Mouse (Mus musculus): ENCODE measurements around the gene Abhd4.

The Abhd4 gene

DNA sequence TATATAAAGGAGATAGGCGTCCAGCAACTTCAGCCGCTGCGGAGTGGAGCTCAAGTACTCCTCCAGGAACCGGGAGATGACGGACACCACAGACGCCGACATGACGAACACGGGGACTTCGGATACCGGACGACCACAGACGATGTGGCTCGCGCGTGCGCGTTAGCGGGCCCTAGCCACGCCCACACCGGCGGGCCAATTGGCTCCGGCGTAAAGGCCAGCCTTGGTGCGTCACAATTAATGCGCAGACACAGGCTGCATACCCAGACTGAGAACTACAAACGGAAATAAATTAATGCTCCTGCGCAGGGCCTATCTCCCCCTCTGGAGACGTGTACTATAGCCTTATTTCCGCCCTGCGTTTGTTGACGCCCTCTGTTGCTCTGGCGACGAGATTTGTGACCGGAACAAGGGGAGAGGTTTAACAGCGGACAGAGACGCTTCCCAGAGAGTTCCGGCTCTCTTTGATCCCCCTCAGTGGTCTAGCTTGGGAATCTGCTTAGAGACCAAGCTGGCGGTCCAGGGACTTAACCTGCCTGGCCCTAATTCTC, at the start of gene Abhd4, which contains the start of gene Dad1:
Abhd4 (plus strand) TSS at position 448 of the 551 bp plus-strand sequence.
Dad1 (minus strand) TSS at position 364 of the 551 bp plus-strand sequence.
- DNase-seq (ENCODE audit: low spot score in 2 of 2), result peak; percentile 97 to 98

DNA sequence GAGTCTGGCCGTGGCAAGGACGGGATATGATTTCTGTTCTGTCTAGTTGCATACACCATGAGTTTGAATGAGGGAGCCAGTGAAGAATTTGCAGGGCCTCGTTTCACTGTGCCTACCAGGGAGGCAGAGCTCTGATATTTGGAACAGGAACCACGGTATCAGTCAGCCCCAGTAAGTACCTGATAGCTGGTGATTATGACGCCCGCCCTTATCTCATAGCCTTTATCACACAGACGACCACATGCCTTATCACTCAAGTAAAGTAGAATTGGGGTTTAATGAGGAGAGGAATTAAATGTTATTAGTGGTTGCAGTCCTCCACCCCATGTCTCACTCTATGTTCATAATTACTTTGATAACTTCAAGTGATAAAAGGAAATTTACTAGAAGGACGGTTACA, 49.7 kb upstream of the Abhd4 start:
- DNase-seq (ENCODE audit: low spot score in 2 of 2), result no peak

DNA sequence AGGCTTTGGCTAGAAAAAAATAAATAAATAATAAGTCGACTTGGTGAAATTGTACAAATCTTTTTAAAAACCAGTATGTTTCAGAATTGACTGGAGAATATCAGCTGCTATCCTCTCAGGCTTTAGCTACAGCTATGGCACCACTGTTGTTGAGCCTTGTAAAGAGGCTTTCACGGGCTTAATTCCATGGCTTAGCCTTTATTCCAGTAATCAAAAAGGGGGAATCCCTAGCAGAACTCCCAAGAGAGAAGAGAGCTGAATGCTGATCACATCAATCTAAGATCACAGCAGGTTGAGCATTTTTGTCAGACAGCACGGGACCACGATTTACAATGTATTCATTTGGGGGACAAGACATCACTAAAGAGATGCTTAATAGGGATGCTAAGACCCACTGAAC, 49.2 kb upstream of the Abhd4 start:
- no peak for DNase-seq (ENCODE audit: low spot score in 2 of 2)

DNA sequence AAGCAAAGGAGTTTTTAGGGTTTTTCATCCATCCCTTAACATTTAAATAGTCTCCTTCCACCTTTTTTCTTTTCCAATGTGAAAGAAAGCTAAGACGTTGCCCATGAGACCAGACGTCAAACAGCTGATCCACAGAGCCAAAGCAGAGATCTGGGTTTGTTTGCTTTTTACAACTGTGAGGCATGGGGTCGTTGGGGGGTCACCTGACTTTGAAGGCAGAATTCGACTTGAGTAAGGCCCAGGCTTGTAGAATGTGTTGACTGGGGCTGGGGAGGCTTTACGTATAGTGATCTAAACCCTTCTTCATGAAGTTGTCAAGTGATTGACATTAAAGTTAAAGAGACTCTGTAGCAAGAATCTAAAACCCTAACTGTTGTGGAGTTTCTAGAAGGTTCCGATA, 48.1 kb upstream of the Abhd4 start:
- no peak for DNase-seq (ENCODE audit: low spot score in 2 of 2)

DNA sequence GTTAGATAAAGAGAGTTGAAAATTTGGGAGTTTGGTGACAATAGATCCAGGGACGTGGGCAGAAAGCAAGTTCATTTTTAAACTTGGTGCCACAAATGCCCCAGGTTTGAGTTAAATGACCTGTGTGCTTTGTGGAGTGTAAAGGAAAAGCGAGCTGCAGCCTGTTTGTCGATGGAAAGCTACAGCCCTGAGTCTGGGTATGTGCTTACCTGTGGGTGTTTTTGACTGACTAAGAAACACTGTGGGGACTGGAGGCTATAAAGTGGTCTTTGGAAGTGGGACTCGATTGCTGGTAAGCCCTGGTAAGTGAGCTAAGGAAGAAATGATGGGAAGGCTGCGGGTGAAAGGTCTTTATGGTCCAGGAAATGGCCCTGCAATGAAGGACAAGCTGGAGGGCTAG, 47.7 kb upstream of the Abhd4 start:
- no peak for DNase-seq (ENCODE audit: low spot score in 2 of 2)

DNA sequence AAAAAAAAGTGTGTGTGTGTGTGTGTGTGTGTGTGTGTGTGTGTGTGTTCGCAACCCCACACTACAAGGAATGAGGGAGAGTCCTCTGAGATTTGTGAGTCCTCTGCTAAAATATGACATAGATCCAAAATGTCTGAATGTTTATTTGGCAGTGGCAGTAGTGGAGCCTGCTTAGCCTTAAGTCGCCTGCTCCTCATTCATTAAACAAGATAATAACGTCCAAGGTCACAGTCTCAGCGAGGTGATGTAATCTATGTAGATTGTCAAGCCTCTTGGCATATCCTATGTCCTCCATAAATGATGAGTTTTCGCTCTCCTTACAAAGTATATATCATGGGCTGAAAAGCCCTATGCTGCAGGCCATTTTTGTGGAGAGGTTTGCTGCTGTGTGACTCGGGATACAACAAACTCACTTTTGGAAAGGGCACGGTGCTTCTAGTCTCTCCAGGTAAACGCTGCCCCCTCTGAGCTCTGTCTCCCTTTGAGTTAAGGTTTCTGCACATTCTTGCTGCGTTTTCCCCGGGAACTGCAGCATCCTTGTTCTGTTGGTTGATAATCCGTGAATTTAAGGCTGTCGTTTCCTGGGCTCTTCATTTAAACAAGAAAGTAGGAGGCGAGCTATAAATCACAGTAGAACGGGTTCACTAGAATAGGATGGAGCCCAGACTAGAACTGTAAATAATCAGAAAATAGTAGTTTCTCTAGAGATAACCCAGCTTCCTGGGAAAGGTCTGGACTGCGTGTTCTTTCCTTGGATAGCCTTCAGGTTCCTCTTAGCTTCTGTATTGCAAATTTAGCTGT, 47.0 kb upstream of the Abhd4 start:
- DNase-seq (ENCODE audit: low spot score in 2 of 2), result no peak

DNA sequence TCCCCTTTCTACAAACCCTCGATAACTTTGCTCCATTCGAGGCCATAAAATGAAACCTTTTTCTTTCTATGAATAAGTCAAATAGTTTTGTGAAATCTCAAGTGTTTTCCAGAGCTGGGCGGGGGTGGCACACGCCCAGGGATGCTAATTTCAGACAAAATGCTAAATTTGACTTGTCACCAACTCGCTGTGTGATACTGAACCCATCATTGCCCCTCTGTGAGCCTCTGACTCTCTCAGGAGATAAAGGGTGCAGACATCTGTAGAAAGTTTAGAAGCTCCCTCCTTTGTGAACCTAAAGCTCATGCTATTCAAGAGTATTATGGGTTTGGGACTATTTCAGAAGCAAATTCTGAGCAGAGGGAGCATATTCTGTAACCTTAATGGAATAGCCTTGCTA, 46.1 kb upstream of the Abhd4 start:
- DNase-seq (ENCODE audit: low spot score in 2 of 2), result no peak

DNA sequence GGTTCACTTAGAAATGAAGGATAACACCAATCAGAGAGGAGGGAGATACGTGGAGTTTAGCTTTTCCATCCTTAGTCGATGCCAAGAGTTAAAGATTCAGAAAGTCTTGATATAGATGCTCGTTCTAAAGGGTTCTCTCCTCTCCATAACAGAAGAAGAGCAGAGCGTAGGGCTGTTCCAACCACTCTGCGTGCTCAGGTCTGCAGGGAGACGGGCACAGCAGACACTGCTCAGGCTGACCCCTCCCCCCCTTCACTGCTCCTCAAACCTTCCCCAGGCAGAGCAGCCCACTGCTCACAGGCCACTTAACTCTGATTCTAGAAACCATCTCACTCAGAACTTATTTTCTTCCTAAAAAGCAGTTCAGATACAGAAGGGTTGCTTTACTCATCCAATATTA, 45.2 kb upstream of the Abhd4 start:
- DNase-seq (ENCODE audit: low spot score in 2 of 2), result no peak

DNA sequence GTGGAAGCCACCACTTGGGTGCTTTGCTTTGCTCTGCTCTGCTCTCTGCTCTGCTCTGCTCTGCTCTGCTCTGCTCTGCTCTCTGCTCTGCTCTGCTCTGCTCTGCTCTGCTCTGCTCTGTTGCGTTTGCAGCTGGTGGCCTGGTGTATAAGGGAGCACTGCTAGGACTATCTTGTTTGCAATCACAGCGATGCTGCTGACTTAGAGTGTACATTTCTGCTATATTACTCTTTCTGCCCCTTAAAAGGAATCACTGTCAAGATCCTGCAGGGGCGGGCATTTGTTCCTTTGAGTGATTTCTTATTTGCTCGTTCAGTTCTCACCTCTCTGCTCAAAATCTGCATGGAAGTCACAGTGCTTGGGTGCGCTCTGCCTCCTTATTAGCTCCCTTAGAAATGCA, 44.1 kb upstream of the Abhd4 start:
- no peak for DNase-seq (ENCODE audit: low spot score in 2 of 2)

DNA sequence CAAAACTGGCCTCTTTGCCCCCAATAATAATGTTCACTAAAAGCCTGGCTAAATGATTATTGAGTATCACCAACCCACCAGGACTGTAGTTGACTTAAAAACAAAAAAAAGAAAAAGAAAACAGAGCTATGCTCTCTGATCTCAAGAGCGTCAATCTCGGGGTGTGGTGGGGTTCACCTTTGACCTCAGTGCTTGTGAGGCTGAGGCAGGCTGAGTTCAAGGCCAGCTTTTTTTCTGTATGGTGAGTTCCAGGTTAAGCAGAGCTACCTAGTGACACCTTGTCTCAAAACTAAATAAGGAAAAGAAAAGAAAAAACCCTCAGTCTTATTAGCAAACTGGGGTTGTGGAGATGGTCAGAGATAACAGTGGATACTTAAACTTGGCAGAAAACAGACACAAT, 43.6 kb upstream of the Abhd4 start:
- DNase-seq (ENCODE audit: low spot score in 2 of 2), result no peak

DNA sequence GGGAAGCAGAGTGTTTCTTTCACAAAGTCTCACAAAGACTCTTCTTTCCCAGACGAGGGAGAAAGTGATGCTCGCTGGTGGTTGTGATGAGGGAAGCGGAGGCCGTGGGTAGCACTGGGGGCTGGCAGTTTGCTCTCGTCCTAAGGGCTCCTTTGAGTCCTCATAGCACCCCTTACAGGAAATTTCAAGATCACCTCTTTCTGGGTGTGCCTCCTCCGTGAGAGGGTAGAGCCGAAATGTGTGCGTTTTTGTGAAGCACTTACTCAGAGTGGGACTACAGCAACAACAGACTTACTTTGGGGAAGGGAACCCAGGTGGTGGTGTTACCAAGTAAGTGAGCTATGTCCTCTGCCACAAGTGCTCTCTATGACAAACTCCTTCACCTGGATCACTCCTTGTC, 42.8 kb upstream of the Abhd4 start:
- no peak for DNase-seq (ENCODE audit: low spot score in 2 of 2)

DNA sequence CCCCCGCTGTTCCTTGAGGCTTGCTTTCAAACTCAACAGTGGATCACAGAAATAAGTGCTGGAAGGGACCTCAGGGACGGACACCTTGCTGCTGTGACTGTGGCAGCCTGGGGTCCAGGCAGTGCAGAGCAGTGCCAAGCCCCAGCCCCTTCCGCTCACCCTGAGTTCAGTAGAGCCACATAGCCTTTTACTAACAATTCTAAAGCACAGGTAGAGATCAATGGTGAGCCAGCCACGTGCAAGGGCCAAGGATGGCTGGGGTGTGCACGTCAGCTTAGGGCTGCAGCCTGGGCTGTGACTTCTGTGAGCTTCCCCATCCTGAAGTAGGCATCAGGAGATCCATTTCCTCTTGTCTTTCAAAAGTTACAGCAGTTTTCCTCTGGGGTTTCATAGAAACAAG, 42.2 kb upstream of the Abhd4 start:
- DNase-seq (ENCODE audit: low spot score in 2 of 2), result no peak

DNA sequence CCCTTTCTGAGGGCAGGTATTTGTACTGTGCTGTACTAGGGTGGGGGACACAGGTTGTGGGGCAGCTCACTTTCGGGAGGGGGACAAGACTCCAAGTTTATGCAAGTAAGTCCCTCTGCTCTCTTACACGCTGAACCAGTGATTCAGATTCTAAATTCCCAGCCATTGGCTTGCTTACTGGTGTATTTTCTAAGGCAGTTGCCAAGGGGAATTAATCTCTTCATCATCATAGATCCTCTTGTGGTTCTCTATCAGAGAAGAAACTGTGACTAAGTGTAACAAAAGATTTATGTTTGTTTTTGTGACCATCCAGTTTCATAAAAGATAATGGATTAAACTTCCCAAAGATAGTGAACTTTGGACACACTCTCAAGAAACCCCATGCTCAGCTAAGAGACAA, 40.3 kb upstream of the Abhd4 start:
- DNase-seq (ENCODE audit: low spot score in 2 of 2), result no peak

DNA sequence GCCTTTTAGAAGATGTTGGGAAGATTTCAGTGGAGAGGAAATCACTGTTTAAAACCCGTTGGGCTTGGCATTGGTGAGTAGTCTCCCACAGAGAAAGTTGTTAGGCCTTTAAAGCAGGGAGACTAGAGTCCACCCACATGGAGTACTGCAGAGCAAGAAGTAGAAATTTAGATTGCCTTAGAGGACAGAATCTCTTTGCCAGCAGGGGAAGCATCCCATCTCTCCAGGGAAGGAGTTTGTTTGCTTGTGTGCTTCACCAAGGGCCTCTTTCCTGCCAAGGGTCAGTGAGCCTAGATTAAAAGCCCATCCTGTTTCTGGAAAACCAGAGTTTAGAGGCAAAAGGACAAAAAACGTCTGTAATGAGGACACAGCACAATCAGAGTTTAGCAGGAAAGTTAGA, 39.5 kb upstream of the Abhd4 start:
- no peak for DNase-seq (ENCODE audit: low spot score in 2 of 2)

DNA sequence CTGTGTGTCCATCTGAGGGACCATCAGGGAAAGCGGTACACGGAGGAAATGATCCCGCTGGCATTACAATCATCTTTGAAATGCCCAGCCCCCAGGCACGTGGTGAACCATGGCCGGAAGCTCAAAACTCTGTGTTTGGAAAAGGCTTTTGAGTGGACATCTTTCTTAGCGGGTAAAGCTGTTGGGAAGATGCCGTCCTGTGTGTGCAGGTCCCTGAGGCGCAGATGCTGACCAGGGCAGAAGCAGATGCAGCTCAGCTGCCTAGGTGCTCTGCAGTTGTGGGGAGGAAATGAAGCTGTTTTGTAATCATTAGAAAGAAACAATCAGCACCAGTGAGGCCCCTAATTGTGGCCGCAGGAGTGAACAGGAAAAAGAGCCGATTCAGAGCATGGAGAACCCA, 39.1 kb upstream of the Abhd4 start:
- DNase-seq (ENCODE audit: low spot score in 2 of 2), result no peak

DNA sequence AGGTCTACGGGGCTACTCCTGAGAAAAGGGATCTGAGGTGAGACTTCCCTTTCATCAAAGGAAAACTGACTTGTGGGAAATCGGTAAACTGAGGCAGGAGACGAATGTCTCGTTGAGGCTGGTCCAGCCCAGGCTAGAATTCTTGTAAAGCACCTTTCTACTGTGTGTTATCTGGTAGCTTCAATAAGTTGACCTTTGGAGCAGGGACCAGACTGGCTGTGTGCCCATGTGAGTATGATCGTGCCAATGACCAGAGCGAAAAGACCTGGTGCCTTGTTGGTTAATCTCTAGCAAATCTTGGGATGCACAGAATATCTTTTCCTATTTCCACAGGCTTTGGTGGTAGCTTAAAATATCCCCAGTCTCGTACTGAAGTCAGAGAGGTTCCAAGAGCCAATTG, 37.9 kb upstream of the Abhd4 start:
- no peak for DNase-seq (ENCODE audit: low spot score in 2 of 2)

DNA sequence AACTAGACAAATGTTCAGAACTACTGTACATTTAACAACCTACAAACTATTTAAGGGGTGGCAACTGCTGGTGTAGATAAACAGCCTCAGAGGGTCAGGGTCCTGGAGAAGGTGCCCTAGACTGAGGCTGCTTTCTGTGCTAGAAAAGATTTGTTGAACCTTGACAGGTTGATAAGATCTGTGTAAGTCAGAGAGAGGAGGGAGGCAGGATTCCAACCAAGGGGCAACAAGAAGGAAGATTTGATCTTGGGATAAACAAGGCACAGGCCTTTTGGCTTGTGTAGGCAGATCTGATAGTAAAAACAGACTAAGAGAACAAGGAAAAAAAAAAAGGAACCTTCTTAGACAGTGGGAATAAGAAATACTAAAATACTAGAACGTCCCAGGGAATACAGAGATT, 35.8 kb upstream of the Abhd4 start:
- no peak for DNase-seq (ENCODE audit: low spot score in 2 of 2)

DNA sequence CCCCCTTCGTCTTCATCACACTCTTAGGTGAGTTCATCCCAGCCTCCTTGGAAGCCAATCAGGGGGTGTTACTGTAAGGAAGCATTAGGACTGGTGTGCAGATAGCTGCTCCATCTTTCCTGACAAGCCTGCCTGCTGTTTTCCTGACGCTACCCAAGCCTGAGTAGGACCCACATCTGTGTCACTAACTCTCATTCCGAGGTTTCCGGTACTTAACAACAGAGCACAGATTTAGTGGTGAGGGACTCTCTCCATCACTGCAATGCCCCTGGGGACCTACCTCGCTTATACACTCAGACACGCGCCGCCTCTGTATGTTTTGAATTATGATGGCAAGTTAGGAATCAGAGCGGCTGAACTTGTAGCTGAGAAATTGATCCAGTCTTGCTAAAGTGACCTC, 35.3 kb upstream of the Abhd4 start:
- DNase-seq (ENCODE audit: low spot score in 2 of 2), result no peak

DNA sequence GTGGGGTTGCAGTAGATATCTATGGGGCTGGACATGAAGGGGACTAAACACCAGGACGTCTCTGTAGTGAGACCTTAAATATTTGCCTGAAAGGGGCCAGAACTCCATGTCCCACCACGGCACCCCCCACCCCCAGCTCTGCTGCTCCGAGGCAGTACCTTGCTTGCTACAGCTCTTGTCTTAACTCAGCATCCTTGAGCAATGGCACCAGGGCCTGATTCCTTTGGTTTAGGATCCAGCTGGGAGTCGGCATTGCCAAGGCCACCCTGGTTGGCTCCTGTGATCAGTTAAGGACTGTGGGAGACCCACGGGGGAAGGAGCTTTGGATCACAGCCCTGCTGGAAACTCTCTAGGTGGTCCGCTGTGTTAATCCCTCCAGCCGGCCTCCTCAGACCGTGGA, 34.7 kb upstream of the Abhd4 start:
- no peak for DNase-seq (ENCODE audit: low spot score in 2 of 2)

DNA sequence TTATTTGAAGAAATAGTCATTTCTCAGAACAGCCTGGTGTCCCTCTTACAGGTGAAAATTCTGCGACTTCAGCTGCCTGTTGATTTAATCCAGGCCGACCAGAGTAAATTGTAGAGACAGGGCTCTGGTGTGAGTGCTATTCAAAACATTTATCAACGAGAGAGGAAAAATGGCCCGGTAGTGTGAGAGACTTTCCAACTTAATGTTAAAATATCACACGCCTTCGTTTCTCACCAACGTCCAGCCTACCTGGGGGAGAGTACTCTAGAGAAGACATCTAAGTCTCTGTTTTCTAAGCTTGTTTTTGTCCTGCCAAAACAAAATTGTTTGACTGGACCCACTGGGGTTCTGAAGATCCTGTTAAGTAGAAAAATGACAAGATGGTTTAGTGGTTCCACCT, 34.1 kb upstream of the Abhd4 start:
- DNase-seq (ENCODE audit: low spot score in 2 of 2), result no peak

DNA sequence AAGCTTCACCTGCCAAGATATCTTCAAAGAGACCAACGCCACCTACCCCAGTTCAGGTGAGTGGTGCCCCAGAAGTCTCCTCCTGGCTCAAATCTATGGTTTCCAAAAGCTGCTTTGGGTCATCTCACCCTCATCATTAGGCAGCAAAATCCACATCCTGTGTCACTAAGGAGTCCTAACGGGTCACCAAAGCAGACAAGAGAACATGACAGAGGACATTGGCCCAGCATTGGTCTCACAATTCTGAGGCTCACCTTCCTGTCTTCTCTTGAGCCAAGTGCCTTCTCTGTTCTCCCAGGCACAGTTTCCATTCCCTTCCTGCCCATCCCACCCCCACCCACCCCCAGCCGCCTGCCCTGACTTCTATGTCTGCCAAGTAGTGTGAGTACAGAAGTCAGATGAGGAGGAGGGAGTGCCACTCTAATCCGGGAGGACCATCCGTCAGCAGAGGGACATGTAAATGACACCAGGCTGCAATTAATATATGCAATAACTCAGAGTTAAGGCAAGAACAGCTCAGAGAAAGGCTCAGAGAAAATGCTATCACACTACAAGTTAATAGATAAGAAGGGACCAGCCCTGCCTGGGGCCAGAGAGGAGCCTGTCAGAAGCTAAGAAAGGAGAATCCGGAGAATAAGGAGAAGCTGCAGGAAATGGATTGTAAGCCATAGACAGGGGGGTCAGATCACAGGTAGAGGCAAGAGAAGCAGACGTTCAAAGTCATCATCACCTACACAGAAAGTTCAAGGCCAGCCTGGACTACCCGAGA, 33.1 kb upstream of the Abhd4 start:
- no peak for DNase-seq (ENCODE audit: low spot score in 2 of 2)

DNA sequence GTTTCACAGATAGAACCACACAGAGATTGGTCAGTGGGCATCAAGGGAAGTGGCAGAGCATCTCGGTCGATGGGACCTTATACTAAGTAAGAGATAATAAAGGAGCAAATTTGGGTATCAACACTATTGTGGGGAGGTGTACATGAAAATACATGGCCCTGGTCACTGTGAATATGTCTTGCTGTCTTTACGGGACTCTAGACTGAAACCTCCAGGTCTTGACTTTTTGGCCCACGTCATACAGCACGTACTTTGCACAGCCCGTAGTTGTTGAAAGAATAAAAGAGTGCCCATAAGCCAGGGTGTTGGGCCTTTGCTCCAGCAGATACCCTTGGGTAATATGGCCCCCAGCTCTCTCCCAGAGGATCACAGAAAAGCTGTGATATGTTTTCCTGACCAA, 32.3 kb upstream of the Abhd4 start:
- no peak for DNase-seq (ENCODE audit: low spot score in 2 of 2)

DNA sequence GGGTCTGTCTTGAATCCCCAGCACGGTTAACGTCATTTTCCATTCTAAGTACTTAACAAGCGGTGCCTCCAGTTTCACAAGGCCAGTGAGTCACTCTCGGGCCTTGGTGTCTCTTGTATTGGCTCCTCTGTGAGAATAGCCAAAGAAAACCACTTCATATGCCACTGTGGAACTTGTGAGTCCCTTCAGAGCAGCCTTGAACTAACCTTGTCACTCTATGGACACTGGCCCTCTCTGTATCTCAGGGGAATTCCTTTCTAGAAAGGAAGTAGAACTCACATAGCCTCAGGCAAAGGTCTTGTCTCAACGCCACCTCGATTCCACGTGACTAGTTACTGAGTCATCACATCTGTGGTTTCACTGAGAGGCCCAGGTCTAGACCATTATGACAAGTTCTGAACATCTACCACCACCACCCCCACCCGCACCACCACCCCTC, 31.7 kb upstream of the Abhd4 start:
- DNase-seq (ENCODE audit: low spot score in 2 of 2), result no peak
